Mouse (Mus musculus): Measurements from ENCODE around the gene Hck. TPM values are rescaled to one million over a fixed set of nuclear protein-coding genes. Genes with fewer than 3 reads are reported as not detected.

The Hck gene
- 1 to 10 TPM; 3.6 to 3.8 TPM for total RNA-seq (2021)

DNA sequence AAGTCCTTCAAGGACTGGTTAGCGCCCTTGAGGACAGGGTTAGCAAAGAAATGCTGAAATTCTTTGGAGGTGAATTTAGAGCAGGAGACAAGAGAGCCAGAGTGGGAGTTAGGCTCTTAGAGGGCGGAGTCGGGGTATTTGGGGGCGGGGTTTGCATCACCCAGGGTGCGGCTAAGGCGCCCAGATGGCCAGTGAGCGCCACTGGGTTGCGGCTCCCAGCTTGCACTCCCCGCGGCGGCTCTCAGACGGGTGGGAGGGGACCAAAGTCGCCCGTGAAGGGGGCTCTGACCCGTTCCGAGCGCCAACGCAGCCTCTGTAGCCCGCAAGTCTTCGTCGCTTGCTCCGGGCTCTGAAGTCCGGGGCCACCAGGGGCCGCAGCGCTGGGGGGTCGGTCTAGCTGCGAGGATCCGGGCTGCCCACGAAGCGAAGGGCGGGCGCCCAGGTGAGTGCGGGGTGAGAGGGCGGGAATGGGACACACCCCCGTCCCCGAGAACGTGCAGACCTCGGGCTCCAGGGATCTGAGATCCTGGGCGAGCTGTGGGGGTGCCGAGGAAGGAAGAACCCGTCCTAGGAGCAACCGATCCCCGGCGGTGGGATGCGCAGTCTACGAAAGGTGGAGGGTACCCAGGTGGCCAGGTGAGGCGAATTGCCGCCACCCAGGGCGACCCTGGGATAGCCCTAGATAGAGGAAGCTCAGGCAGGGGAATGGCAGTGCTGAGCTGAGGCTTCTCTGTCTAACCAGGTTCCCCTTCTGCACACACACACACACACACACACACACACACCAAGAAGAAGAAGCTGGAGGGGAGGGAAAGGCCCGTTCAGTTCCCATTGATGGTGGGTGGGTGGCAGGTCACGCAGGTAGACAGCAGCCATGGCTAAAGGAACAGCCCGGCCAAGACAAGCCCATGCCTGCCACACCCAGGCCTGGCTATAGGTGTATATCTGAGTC is at the start of gene Hck:
TSS of gene Hck (plus strand) at position 156 of the 952 bp plus-strand sequence.
- intact Hi-C loops (cut with DNase I): no loop called here
- peak; percentile 27 for DNase-seq

DNA sequence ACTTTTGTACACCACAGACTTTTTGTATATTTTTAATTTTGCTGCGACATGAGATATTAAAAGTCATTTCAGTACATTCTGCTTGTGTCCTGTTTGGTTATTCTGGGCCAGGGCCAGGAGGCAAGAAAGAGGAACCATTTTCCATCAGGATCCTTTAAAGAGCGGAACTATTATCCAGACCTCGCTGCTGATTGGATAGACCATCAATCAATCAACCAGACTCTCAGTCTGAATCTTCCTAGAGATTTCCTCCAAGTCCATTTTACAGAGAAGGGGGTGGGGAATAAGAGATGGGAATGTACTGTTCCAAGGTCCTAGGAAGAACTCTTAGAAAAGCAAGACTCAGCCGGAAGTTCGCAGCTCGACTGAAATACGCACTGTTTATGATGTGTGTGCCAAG is 48.1 kb upstream of the Hck start:
- no peak for DNase-seq
- intact Hi-C loops (cut with DNase I): no loop called here

- DNase-seq: no peak
- intact Hi-C loops (cut with DNase I): no loop called here
Observed at GRCm38 (mm10) chr2:153063394-153063793, 44.9 kb upstream of the Hck start.

- no peak for DNase-seq
- intact Hi-C loops (cut with DNase I): no loop called here
Observed at GRCm38 (mm10) chr2:153064190-153064970, 43.9 kb upstream of the Hck start.

DNA sequence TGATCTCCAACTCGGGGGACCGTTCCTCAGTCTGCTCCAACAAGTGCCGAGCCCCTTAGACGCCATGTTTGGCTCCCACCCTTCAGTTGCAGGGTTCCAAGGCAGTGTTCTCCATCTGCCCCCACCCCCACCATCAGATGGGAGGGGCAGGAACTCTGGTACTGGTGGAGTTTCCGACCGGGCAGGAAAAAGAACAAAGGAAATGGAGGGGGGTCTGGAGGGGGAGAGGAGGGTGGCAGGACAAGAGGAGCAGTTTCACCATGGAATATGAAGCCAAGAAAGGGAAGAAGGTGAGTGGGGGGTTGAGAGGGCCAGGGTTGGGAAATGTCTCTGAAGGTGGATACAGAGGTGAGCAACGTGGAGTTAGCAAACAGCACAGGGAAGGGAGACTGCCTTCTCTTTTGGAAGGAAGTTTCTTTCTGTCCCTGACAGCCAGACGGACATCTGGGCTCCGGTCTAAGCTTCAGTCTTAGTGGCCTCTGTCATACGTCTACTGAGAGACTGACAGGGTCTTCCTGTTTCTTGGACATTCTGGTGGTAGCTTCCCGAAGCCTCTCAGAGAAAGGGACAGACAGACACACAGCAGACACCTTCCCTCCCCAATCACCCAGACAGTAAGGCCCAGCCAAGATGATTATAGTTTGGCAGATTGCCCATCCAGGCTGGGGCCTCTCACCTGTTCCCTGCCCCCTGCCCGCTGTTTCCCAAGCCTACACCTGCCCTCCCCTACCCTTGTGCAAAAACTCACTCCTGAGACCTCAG is 42.3 kb upstream of the Hck start, which contains the start of gene Ccm2l:
TSS of gene Ccm2l (plus strand) at position 209 of the 762 bp plus-strand sequence.
- no peak for DNase-seq
- intact Hi-C loops (cut with DNase I): no loop called here

- intact Hi-C loops (cut with DNase I): no loop called here
Observed at GRCm38 (mm10) chr2:153066991-153067390, 41.3 kb upstream of the Hck start.

GRCm38 (mm10) chr2:153070762-153071490 is 37.3 kb upstream of the Hck start:
- DNase-seq: peak; percentile 50
- intact Hi-C loops (cut with DNase I): no loop called here

More at GRCm38 (mm10) chr2:153066991-153067390, 41.3 kb upstream of the Hck start:
- DNase-seq: no peak

DNA sequence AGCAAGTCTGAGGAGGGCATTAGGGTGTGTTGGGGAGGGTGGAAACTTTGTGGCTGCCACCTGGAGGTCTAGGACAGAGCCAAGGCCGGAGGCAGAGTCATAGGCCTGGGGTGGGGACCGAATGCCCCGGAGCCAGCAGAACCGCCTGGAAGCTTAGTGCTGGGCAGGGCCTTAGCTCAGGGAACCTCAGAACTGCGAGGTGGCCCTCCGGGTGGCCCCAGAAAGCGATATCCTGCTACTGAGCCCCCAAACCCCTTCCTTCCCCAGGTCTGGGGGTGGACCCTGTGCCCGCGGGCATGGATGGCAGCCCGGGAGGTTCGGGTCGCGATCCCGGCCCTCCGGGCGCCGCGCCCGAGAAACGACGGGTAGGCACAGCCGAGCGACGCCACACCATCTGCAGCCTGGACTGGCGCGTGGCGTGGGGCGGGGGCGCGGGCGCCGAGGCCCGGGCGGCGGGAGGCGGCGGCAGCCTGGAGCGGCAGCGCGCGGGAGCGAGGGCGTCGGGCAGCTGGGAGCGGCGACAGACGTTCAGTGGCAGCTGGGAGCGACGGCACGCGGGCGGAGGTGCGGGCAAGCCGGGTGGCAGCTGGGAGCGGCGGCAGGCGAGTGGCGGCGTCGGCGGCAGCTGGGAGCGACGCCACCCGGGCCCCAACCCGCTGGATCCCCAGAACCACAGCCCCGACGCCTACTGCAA is 36.6 kb upstream of the Hck start:
- intact Hi-C loops (cut with DNase I): no loop called here
- DNase-seq: peak; percentile 80

- no peak for DNase-seq
- intact Hi-C loops (cut with DNase I): no loop called here
Observed at GRCm38 (mm10) chr2:153074651-153075050, 33.6 kb upstream of the Hck start.

GRCm38 (mm10) chr2:153075961-153076360 is 32.3 kb upstream of the Hck start:
- no peak for DNase-seq
- intact Hi-C loops (cut with DNase I): no loop called here

DNA sequence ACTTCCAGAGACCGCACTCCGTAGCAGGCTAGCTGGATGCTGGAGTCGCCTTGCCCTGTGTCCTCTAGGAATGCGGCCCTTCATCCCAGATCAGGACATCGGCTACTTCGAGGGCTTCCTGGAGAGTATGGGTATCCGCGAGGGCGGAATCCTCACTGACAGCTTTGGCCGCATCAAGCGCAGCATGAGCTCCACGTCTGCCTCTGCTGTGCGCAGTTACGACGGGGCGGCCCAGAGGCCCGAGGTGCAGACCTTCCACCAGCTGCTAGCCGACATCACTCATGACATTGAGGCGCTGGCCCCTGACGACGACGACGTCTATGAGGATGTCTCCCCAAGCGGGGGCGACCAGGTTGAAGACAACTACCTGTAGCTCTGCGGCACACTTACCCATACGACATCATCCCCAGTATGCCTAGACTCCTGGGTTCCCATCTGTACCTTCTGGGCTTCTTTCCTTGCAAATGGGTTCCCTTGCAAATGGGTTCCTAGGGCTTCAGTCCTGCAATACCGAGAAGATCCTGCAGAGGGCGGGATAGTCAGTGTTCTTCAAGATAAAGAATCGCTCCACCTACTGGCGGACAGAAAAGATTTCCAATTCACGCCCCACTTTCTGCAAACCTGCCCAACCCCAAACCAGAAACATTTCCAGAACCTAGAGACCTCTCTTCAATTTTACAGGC is 27.3 kb upstream of the Hck start:
- peak; percentile 82 for DNase-seq
- intact Hi-C loops (cut with DNase I): no loop called here

GRCm38 (mm10) chr2:153081866-153082265 is 26.4 kb upstream of the Hck start:
- no peak for DNase-seq
- intact Hi-C loops (cut with DNase I): no loop called here

GRCm38 (mm10) chr2:153083275-153083674 is 25.0 kb upstream of the Hck start:
- DNase-seq: no peak
- intact Hi-C loops (cut with DNase I): no loop called here

GRCm38 (mm10) chr2:153083824-153084223 is 24.4 kb upstream of the Hck start:
- DNase-seq: no peak
- intact Hi-C loops (cut with DNase I): no loop called here

DNA sequence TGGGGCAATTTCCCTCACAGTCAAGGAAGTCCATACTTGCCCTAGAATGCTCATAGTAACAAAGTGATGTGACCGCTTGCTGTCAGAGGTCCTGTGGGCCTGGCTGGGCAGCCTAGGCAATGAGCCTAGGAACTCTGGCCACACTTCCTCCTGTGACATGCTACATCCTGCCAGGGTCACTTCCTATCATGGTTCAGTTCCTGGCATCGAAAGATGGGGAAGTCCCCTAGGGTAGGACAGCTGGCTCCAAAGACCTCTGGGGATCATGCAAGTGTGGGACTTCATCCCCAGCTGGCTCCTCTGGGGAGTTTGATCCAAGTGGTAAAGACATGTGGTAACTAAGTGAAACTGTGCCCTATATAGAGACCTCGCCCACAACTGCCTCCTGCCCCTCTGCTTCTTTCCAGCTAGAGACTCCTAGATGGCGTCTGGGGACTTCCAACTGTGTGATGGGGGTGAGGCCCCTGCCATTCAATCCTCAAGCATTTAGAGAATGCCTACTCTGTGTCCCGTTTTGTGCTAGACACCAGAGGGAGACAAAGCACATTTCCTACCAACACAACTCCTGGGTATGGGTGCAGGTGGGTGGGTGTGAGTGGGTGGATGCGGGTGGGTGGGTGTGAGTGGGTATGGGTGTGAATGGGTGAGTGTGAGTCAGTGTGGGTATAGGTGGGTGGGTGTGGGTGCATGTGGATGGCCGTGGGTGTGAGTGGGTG is 23.8 kb upstream of the Hck start:
- intact Hi-C loops (cut with DNase I): no loop called here
- DNase-seq: no peak

DNA sequence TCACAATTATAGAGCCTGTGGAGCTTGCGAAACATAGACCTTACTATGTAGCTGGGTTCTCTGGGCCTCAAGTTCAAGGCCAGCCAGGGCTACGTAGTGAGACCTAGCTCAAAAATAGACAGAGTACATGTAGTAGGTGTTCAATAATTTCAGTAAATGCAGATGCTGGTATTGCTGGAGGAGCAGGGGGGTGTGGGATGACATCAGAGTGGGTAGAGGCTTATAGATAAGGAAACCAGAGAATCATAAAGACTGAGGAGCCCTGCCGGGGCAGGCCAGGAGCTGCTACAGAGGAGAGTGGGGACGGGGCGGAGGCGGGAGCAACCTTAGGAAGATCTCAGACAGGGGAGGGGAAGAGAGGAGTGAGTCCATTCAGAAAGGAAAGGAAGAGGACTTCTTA is 22.7 kb upstream of the Hck start:
- intact Hi-C loops (cut with DNase I): no loop called here
- DNase-seq: no peak

DNA sequence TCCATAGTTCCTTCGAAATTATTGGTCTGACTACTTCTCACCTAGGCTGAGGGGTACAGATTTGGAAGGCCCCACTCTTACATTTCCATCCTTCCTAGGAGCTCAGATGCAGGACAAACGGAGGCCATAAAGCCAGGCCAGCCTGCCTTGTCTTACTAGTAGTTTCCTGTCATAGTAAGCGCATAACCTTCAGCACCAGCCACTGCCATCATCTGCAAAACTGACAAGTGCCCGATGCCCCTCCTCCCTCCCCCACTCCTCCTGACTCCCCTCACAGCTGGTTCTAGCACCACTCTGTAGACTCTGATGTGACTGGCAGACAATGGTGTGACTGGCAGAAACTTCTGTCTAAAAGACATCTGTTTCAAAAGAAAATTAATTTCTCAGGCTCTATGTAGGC is 22.1 kb upstream of the Hck start:
- no peak for DNase-seq
- intact Hi-C loops (cut with DNase I): no loop called here

DNA sequence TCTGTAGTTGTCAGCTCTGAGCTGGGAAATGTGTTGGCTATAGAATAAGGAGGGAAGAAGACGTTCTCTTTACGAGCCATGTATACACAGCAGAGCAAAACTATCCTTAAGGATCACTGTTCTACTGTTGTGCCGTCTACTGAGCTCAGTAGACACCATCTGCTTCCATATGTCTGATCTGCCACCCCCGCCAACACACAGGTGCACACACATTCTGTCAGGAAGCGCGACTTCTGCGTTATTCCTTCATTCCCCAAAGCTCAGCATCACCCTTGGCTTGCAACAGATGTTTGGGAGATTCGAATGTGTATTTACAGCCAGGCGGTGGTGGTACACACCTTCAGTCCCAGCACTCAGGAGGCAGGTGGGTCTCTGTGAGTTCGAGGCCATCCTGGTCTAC is 21.2 kb upstream of the Hck start:
- intact Hi-C loops (cut with DNase I): no loop called here
- DNase-seq: no peak
